Mouse (Mus musculus) heart, adult 2 months (tissue): Measurements from ENCODE around the gene Itga2b.

Experiments used
- CTCF ChIP-seq: fragments of 200-600 bp; IDR thresholded peaks from 2 replicates; pipeline ENCODE4 v1.8.1; 2022; ENCODE audit warnings: antibody characterized with exemption, mild to moderate bottlenecking, moderate library complexity
- EP300 ChIP-seq: fragments of 200-500 bp; IDR thresholded peaks from 2 replicates; pipeline ENCODE4 v1.6.1; 2011; ENCODE audit warnings: low read depth, low read length, control low read depth; ENCODE audit not compliant: insufficient read depth
- POLR2A ChIP-seq: fragments of 200-500 bp; IDR thresholded peaks from 2 replicates; pipeline ENCODE4 v1.6.1; 2011; ENCODE audit warnings: mild to moderate bottlenecking, low read depth, low read length, control low read depth; ENCODE audit not compliant: insufficient read depth

DNA sequence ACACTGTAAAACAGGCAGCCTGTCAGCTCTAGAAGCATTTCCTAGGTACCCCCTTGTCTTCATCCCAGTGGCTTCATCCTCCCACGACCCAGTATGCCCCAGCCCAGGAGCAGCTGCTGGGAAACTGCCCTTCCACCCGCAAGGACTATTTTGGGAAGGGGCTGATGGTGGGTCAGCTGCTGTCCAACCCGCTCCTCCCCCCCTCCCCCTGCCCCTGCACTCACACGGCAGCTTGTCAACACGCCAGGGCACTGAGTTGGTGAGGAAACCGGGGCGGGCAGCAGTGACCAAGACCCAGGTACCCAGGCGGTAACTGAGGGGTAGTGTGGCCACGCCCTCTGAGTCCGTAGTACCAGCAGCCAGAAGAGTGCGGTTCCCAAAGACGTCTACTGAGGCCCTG lies 26.2 kb downstream of the Itga2b start:
- no peak for TF ChIP-seq POLR2A
- TF ChIP-seq EP300 = no peak
- no peak for TF ChIP-seq CTCF
